Mouse (Mus musculus) intestine, embryonic 14.5 days (tissue): ENCODE data around the gene Ggcx. TPM values are rescaled to one million over a fixed set of nuclear protein-coding genes. Genes with fewer than 3 reads are reported as not detected.
"Not testable (repeated sequence)": the region's sequence is repeated elsewhere in the genome, so short reads cannot be mapped to it uniquely, and the experiment has no call there.

Experiments
- ATAC-seq: fragments of 200-750 bp; cut with Nextera tagmentation; replicated peaks from 2 replicates; pipeline ENCODE4 v1.8.0; 2017; ENCODE audit warnings: low read depth, moderate number of reproducible peaks, moderate TSS enrichment, moderate library complexity; ENCODE audit not compliant: low FRiP score, low TSS enrichment
- DNase-seq: peaks from one replicate; pipeline ENCODE4 v3.0.0-alpha.2; 2018; ENCODE audit warnings: low spot score
- H3K27ac ChIP-seq: fragments of 300-500 bp; sonication (generic); 2 replicates; pipeline ENCODE4 v1.5.1; 2014; ENCODE audit warnings: low read depth, mild to moderate bottlenecking, control low read depth
- H3K27me3 ChIP-seq: fragments of 300-500 bp; sonication (generic); replicated peaks from 2 replicates; pipeline ENCODE4 v1.6.1; 2014; ENCODE audit warnings: low read length, control low read depth; ENCODE audit not compliant: control insufficient read depth, insufficient read depth
- H3K36me3 ChIP-seq: fragments of 300-500 bp; sonication (generic); 2 replicates; pipeline ENCODE4 v1.6.1; 2014; ENCODE audit warnings: low read length, control low read depth; ENCODE audit not compliant: control insufficient read depth, insufficient read depth
- H3K4me1 ChIP-seq: fragments of 300-500 bp; sonication (generic); replicated peaks from 2 replicates; pipeline ENCODE4 v1.6.1; 2014; ENCODE audit warnings: low read length, control low read depth, mixed read lengths; ENCODE audit not compliant: control insufficient read depth, insufficient read depth
- H3K4me2 ChIP-seq: fragments of 300-500 bp; sonication (generic); 2 replicates; pipeline ENCODE4 v1.6.1; 2014; ENCODE audit warnings: low read length
- H3K4me3 ChIP-seq: fragments of 300-500 bp; sonication (generic); 2 replicates; pipeline ENCODE4 v1.5.1; 2014; ENCODE audit warnings: low read depth, low read length, control low read depth, mixed read lengths
- H3K9ac ChIP-seq: fragments of 300-500 bp; sonication (generic); 2 replicates; pipeline ENCODE4 v1.6.1; 2014; ENCODE audit warnings: mild to moderate bottlenecking, low read length
- H3K9me3 ChIP-seq: fragments of 300-500 bp; sonication (generic); 2 replicates; pipeline ENCODE4 v1.6.1; 2016; ENCODE audit warnings: low read length, control low read depth; ENCODE audit not compliant: control insufficient read depth
- WGBS: fragments of 180-500 bp; shearing (Covaris S2); extraction: QIAGEN DNeasy Blood & Tissue Kit; methylation state at CpG from one replicate; pipeline ENCODE4 v1.1.7; 2014; 5-methylcytosine and 5-hydroxymethylcytosine counted together
- polyA plus RNA-seq: library from polyadenylated mRNA; unstranded; fragments of >200 nt; fragmentation: Nextera tagmentation; extraction: Ambion mirVana; gene quantifications from 2 replicates; pipeline ENCODE4 v1.2.1, GENCODE M21; 2014

The Ggcx gene
- polyA plus RNA-seq, 1 experiment from 2014 or later = 12.8 TPM

DNA sequence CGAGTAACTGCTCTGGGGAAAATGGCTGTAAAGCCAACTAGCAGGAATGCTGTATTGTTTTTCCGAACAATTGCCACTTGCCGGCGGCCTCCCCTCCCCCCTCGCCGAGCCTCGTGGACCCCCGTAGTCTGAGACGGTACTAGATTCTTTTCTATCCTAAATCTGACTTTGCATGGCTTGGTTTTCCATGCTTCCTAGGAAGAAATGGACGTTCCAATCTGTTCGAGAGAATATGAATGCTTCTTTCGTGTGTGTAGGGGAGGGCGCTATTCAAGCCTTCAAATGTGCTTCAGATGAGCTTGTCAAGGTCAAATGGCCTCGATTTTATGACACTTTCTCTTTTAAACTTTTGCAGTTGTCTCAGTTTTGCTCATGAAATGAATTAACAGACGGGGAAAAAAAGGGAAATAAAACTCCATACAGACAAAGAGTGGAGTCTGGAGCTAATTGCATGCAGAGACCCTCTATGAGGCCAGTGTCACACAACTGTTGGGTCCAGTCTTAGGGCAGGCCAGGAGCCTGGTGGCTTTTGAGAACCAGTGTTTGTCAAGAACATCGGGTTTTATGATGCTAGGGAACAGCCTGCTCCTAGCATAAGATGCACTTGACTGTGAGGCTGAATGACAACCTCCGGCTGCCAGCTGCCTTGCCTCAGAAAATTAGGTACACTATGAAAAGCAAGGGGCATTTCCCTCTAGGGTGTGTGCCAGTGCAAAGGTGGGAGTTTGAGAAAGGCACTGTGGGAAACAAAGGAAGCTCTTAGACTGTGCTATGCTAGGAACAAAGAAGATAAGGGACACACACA lies 26.3 kb downstream of the Ggcx start:
- Histone ChIP-seq H3K4me2 (peak overlapping the region; percentile 80), H3K4me1 (peaks cover 25% of the 10 kb centered on the region), H3K4me3 (peak overlapping the region; percentile 98), H3K9me3 (no peaks in the 10 kb centered on the region), H3K36me3 (peaks cover 30% of the 10 kb centered on the region), H3K9ac (peak overlapping the region; percentile 100), H3K27ac (peak overlapping the region; percentile 99), H3K27me3 (no peaks in the 10 kb centered on the region)
- 0 out of 2 replicates have a peak, but pooled peaks have one; percentile 3 for ATAC-seq
- WGBS = 10% methylated on average over 17 of the region's 17 CpGs
- DNase-seq = peak; percentile 71

DNA sequence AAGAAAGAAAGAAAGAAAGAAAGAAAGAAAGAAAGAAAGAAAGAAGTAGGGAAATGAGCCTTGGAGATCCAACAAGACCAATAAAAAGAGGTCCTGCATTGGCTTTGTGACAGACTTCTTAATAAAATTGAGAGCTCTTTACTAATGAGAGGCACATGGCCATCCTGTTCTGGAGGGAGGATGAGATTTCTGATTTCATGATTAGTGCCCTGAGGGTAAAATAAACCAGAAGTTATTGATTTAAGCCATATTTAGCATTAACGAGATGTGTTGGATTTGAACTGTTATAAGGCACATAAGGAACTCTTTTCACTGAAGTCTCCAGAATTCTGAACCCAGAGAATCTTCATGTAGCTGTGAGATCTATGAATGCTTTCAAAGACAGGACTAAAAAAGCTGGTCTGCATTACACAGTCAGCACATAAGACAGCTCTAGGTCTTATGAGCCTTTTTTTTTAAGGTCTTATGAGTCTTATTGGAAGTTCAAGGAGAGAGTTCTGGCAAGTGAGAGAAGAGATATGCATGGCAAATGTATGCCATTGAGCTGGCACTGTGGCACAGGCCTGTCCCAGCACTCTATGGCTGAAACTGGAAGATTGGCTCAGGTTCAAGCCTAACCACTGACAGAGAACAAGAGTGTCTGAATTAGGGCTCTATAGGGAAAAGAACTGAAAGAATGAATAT lies 29.0 kb downstream of the Ggcx start:
- Histone ChIP-seq H3K4me3 (no peak overlapping the region), H3K4me1 (peaks cover 12% of the 10 kb centered on the region), H3K27ac (no peak overlapping the region), H3K27me3 (no peaks in the 10 kb centered on the region), H3K36me3 (peaks cover 4% of the 10 kb centered on the region; the same call in 1 of the 2 replicates), H3K4me2 (no peak overlapping the region), H3K9ac (no peak overlapping the region), H3K9me3 (no peaks in the 10 kb centered on the region)
- ATAC-seq (no peak), DNase-seq (no peak)
- 73% methylated on average over 1 of the region's 1 CpGs for WGBS

DNA sequence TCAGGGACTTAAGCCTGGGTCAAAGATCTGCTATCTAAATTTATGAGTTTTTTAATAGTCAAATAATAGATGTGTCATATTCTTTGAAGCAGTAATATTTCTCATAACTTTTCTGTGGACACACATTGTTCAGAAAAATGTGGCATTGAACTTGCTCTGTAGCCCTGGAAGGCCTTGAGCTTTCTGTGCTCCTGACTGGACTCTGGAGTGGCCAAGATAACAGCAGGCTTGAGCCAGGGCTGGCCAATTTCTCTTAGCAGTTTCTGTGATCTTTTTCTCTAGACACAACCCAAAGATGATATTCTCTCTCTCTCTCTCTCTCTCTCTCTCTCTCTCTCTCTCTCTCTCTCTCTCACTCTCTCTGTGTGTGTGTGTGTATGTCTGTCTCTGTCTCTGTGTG lies 30.9 kb downstream of the Ggcx start:
- Histone ChIP-seq H3K27ac (no peak overlapping the region), H3K9ac (no peak overlapping the region), H3K27me3 (no peaks in the 10 kb centered on the region), H3K36me3 (no peaks in the 10 kb centered on the region), H3K4me3 (no peak overlapping the region), H3K4me2 (no peak overlapping the region), H3K4me1 (peaks cover 12% of the 10 kb centered on the region), H3K9me3 (no peaks in the 10 kb centered on the region)
- ATAC-seq (no peak), DNase-seq (no peak)

DNA sequence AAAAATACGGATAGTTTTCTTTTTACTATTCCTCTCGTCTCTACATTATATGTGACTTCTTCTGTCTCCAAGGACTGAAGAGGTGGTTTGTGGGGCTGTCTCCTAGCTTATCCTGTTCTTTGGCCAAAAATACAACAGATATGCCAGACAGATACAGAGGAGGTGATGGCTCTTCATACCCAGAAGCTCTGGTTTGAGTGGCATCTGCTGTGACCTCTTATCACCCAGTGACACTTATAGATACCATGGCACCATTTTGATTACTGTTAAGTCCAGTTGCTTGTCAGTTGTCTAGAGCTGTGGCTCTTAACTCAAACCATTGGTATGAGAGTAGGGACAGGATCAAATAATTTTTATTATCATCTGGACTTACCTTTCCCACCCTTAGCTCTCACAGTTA lies 33.4 kb downstream of the Ggcx start:
- H3K27me3 ChIP-seq = no peaks in the 10 kb centered on the region
- H3K4me1 ChIP-seq = no peaks in the 10 kb centered on the region
- H3K27ac ChIP-seq = no peak overlapping the region
- no peak overlapping the region for H3K4me3 ChIP-seq
- H3K9ac ChIP-seq = no peak overlapping the region
- no peaks in the 10 kb centered on the region for H3K36me3 ChIP-seq
- DNase-seq = no peak
- WGBS = 87% methylated on average over 2 of the region's 2 CpGs
- no peak overlapping the region for H3K4me2 ChIP-seq
- no peaks in the 10 kb centered on the region for H3K9me3 ChIP-seq
- ATAC-seq = no peak

DNA sequence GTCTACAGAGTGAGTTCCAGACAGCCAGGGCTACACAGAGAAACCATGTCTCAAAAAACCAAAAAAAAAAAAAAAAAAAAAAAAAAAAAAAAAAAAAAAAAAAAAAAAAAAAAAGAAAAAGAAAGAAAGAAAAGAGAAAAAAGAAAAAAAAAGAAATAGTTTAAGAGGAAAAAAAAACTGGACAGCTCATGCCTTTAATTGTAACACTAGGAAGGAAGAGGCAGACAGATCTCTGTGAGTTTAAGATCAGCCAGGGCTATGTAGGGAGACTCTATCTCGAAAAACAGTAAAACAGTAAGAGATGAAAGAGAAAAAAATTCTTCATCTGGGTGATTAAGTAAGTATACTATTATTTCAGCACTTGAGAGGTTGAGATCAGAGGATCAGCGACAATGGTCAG lies 37.7 kb downstream of the Ggcx start:
- not testable (repeated sequence) for H3K9me3 ChIP-seq, H3K27ac ChIP-seq, ATAC-seq, H3K27me3 ChIP-seq, H3K4me3 ChIP-seq, DNase-seq, H3K9ac ChIP-seq, H3K4me2 ChIP-seq, H3K36me3 ChIP-seq
- WGBS = 77% methylated on average over 2 of the region's 2 CpGs
- H3K4me1 ChIP-seq = peaks cover 13% of the 10 kb centered on the region

DNA sequence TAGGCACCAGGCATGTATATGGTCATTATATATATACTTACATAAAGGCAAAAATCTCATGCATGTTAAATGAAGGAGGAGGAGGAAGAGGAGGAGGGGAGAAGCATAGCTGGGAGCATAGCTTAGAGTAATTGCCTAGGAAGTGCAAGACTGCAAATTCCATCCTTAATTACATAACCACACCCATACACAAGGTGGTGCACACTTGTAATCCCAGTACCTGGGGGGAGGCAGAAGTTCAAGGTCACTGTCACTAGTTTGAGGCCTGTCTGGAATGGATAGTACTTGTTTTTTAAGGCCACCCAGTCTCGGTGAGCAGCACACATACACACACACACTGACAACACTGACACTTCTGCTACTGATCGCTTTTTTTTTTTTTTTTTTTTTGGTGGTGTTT lies 38.2 kb downstream of the Ggcx start:
- H3K4me2 ChIP-seq = no peak overlapping the region
- H3K36me3 ChIP-seq = no peaks in the 10 kb centered on the region
- no peaks in the 10 kb centered on the region for H3K9me3 ChIP-seq
- no peak overlapping the region for H3K9ac ChIP-seq
- no peak overlapping the region for H3K27ac ChIP-seq
- ATAC-seq (no peak), DNase-seq (no peak)
- H3K4me1 ChIP-seq = peaks cover 13% of the 10 kb centered on the region
- 73% methylated on average over 2 of the region's 2 CpGs for WGBS
- no peak overlapping the region for H3K4me3 ChIP-seq
- no peaks in the 10 kb centered on the region for H3K27me3 ChIP-seq

DNA sequence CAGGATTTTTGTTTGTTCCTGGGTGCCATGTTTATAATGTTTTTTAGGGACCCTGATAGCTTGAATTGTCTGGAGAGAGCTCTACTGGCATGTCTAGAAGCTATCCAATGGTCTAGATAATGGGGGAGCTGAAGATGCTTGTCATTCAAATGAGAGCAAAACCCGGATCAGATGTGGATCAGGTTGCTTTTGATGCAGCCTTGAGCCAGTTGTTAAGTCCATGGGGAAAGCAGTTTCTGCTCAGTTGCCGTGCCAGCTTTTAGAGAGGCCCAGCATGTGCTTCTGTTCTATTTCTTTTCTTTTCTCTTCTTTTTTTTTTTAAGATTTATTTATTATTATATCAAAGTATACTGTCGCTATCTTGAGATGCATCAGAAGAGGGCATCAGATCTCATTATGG lies 39.5 kb downstream of the Ggcx start:
- H3K27ac ChIP-seq = no peak overlapping the region
- H3K36me3 ChIP-seq = no peaks in the 10 kb centered on the region
- no peak for DNase-seq
- H3K9me3 ChIP-seq = no peaks in the 10 kb centered on the region
- no peak overlapping the region for H3K4me3 ChIP-seq
- no peak overlapping the region for H3K9ac ChIP-seq
- peaks cover 17% of the 10 kb centered on the region for H3K4me1 ChIP-seq
- WGBS = 81% methylated on average over 3 of the region's 3 CpGs
- ATAC-seq = no peak
- H3K27me3 ChIP-seq = no peaks in the 10 kb centered on the region
- no peak overlapping the region for H3K4me2 ChIP-seq

DNA sequence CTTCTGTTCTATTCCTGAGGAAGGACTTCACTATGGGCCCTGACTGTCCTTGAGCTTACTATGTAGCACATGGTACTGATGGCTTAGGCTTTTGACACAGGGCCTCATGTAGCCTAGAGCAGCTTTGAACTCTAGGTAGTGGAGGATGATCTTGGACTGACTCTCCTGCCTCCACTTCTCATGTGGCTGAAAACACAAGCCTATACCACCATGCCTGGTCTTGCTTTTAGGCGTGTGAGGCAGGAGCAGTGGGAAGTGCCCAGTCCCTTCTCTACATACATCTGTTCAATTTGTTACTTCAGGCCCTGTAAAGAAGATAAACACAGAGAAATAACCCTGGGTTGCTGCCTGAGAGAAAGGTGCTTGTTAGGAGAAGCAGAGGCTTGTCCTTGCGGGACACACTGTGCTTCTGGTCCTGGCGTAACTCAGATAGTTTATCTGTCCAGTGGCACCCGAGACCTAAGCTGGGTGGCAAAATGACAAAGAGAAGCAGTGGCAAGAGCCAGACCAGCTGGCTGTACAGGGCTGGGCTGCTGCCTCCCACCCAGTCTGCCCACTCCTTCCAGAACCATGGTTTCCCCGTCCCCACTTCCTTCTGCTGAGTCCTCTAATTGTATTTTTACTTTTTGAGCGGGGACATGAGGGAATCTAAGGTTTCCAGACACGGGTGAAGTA lies 40.1 kb downstream of the Ggcx start:
- DNase-seq (no peak), ATAC-seq (no peak)
- 37% methylated on average over 7 of the region's 7 CpGs for WGBS
- no peaks in the 10 kb centered on the region for H3K27me3 ChIP-seq
- no peaks in the 10 kb centered on the region for H3K36me3 ChIP-seq
- H3K4me3 ChIP-seq = no peak overlapping the region
- peak overlapping the region; percentile 74 for H3K27ac ChIP-seq
- H3K9me3 ChIP-seq = no peaks in the 10 kb centered on the region
- H3K9ac ChIP-seq = no peak overlapping the region
- H3K4me2 ChIP-seq = no peak overlapping the region
- H3K4me1 ChIP-seq = peaks cover 17% of the 10 kb centered on the region
